Mouse (Mus musculus) embryonic fibroblast, embryonic 13.5 days (primary cell): Measurements from ENCODE around the gene Dip2c.

Source experiments
- CTCF ChIP-seq: IDR thresholded peaks from 2 replicates; pipeline ENCODE4 v1.5.1; 2011; ENCODE audit warnings: mild to moderate bottlenecking, control low read depth, low read length, moderate library complexity, borderline replicate concordance; ENCODE audit not compliant: insufficient read depth
- POLR2A ChIP-seq: IDR thresholded peaks from 2 replicates; pipeline ENCODE4 v1.6.1; 2011; ENCODE audit warnings: low read depth, mild to moderate bottlenecking, control low read depth, low read length, moderate library complexity

DNA sequence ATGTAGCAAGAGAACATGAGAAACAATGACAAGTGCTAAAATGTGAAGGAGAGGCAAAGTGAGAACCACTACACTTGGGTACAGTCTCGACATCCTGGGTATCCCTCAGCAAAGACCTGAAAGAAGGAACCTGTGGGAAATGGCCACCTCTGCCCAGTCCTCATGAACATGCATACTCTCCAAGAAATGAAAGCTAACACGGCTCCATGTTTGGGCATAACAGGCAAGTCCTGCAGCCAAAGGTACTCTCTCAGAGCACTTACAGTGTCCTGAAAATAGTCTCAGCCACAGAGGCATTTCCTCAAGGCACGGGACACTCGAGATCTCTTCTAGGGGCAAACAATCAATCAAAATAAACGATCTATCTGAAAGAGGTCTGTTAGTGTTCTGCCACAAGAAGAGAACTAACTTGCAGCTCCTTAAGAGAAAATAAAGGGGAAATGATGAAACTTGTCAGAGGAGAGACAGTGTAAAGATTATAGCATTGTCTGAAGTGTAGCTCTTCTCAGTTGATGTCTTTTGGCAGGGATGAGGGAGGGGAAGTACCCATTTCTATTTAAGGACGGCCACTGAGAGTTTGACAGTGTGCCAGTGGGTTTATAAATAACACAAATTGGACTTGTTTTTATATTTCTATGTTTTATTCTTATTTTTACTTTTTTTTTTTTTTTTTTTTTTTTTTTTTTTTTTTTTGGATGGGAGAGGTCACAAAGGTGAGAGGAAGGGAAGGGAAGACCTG lies 228.0 kb downstream of the Dip2c start:
- TF ChIP-seq CTCF (no peak), POLR2A (no peak)
